Mouse (Mus musculus) brain, embryonic 14.5 days (tissue): ENCODE measurements around the gene Eno3.

Source experiments
- CTCF ChIP-seq: fragments of 200-500 bp; IDR thresholded peaks from 2 replicates; pipeline ENCODE4 v1.5.1; 2012; ENCODE audit warnings: inconsistent platforms, mild to moderate bottlenecking, moderate library complexity, borderline replicate concordance; ENCODE audit not compliant: insufficient read depth, insufficient read length; ENCODE audit errors: extremely low read depth
- POLR2A ChIP-seq: fragments of 200-500 bp; IDR thresholded peaks from 2 replicates; pipeline ENCODE4 v1.6.1; 2012; ENCODE audit warnings: mild to moderate bottlenecking, inconsistent platforms, borderline replicate concordance; ENCODE audit not compliant: poor library complexity, insufficient read depth, insufficient read length, severe bottlenecking; ENCODE audit errors: extremely low read depth

- no peak for TF ChIP-seq CTCF
- no peak for TF ChIP-seq POLR2A
These were observed 8.5 kb upstream of the Eno3 start for GRCm38 (mm10) chr11:70648512-70648911.
